In the genomic region with DNA sequence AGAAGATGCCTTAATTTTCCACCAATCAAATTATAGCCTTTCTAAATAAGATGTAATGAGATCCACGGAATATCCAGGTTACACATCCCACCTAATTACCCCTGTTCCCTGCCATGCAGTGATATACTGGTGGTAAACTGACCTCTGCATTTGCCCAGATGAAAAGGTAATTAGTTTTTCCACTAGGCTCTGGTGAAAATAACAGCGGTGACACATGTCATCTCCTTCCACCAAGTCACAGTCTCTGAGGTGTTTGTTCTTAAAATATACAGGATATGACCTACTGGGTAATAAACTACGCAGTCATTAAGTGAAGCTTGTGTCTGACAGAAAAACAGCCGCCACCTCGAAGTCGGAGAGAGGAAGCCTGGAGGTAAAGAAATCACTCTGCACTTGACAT, we compare ENCODE assay signal across 21 mouse cellular contexts.
DNase-seq lines count a peak whose midpoint lies in the region; ATAC-seq and TF ChIP-seq lines count a peak whose summit lies in the region.
"Had no signal": no experiment of that assay in that cellular context is flagged by ENCODE, and none has a peak within 500 bp of the region (broad histone marks: within the 10 kb centered on the region; RNA-seq: fewer than 3 reads in every experiment).

No protein-coding gene starts in this region.

- 57% methylated on average over 6 of the region's 6 CpGs for WGBS in hindbrain, embryonic 12.5 days
- WGBS in hindbrain, embryonic 16.5 days = 53% methylated on average over 6 of the region's 6 CpGs
- WGBS in kidney, postnatal 0 days = 20% methylated on average over 6 of the region's 6 CpGs
- 11% methylated on average over 6 of the region's 6 CpGs for WGBS in limb, embryonic 10.5 days
- WGBS in midbrain, embryonic 15.5 days = 72% methylated on average over 6 of the region's 6 CpGs

- H3K4me3 ChIP-seq in hindbrain, embryonic 12.5 days = no peak overlapping the region
- H3K4me3 ChIP-seq in hindbrain, embryonic 16.5 days (ENCODE audit: low read length) = no peak overlapping the region
- no peak overlapping the region for H3K4me3 ChIP-seq in kidney, postnatal 0 days (replicated peaks; ENCODE audit: low read depth, low read length)
- H3K4me3 ChIP-seq in limb, embryonic 10.5 days = no peak overlapping the region
- no peak overlapping the region for H3K4me3 ChIP-seq in midbrain, embryonic 15.5 days
- H3K4me3 ChIP-seq: embryonic facial prominence, embryonic 15.5 days; erythroblast, embryonic 14.5 days; forebrain, embryonic 15.5 days had no signal

- no peaks in the 10 kb centered on the region for H3K4me1 ChIP-seq in hindbrain, embryonic 12.5 days
- no peaks in the 10 kb centered on the region for H3K4me1 ChIP-seq in hindbrain, embryonic 16.5 days (ENCODE audit: control insufficient read depth, insufficient read depth, low read depth, low read length)
- H3K4me1 ChIP-seq in kidney, postnatal 0 days (replicated peaks; ENCODE audit: insufficient read depth, low read length) = no peaks in the 10 kb centered on the region
- peaks cover 15% of the 10 kb centered on the region for H3K4me1 ChIP-seq in limb, embryonic 10.5 days
- H3K4me1 ChIP-seq in midbrain, embryonic 15.5 days = no peaks in the 10 kb centered on the region
- H3K4me1 ChIP-seq: embryonic facial prominence, embryonic 15.5 days; forebrain, embryonic 15.5 days had no signal

- no peak overlapping the region for H3K27ac ChIP-seq in hindbrain, embryonic 12.5 days
- no peak overlapping the region for H3K27ac ChIP-seq in hindbrain, embryonic 16.5 days (ENCODE audit: low read depth, low read length)
- no peak overlapping the region for H3K27ac ChIP-seq in kidney, postnatal 0 days
- H3K27ac ChIP-seq in limb, embryonic 10.5 days = no peak overlapping the region
- H3K27ac ChIP-seq in midbrain, embryonic 15.5 days = no peak overlapping the region
- H3K27ac ChIP-seq: embryonic facial prominence, embryonic 15.5 days; forebrain, embryonic 15.5 days; hindbrain, embryonic 14.5 days had no signal

- peak; percentile 56; the same call in 1 of the 2 replicates for ATAC-seq in hindbrain, embryonic 12.5 days (ENCODE audit: low FRiP score)
- ATAC-seq in hindbrain, embryonic 16.5 days = no peak
- no peak for ATAC-seq in kidney, postnatal 0 days (replicated peaks; ENCODE audit: low FRiP score, low read depth)
- ATAC-seq in midbrain, embryonic 15.5 days (replicated peaks) = no peak
- ATAC-seq: forebrain, embryonic 15.5 days had no signal

- no peak overlapping the region for H3K9ac ChIP-seq in hindbrain, embryonic 12.5 days
- no peak overlapping the region for H3K9ac ChIP-seq in hindbrain, embryonic 16.5 days (ENCODE audit: low read depth, low read length)
- no peak overlapping the region for H3K9ac ChIP-seq in kidney, postnatal 0 days (ENCODE audit: low read depth, low read length)
- no peak overlapping the region for H3K9ac ChIP-seq in midbrain, embryonic 15.5 days
- H3K9ac ChIP-seq: embryonic facial prominence, embryonic 15.5 days; forebrain, embryonic 15.5 days; hindbrain, embryonic 14.5 days had no signal

- H3K9me3 ChIP-seq in hindbrain, embryonic 12.5 days (replicated peaks) = no peaks in the 10 kb centered on the region
- H3K9me3 ChIP-seq in hindbrain, embryonic 16.5 days (ENCODE audit: control insufficient read depth, low read length) = no peaks in the 10 kb centered on the region
- no peaks in the 10 kb centered on the region for H3K9me3 ChIP-seq in kidney, postnatal 0 days (replicated peaks; ENCODE audit: low read length)
- H3K9me3 ChIP-seq in limb, embryonic 10.5 days (replicated peaks) = no peaks in the 10 kb centered on the region
- no peaks in the 10 kb centered on the region for H3K9me3 ChIP-seq in midbrain, embryonic 15.5 days
- H3K9me3 ChIP-seq: embryonic facial prominence, embryonic 15.5 days; forebrain, embryonic 15.5 days; G1E had no signal

- no peaks in the 10 kb centered on the region for H3K36me3 ChIP-seq in hindbrain, embryonic 12.5 days
- H3K36me3 ChIP-seq in hindbrain, embryonic 16.5 days (ENCODE audit: control insufficient read depth, insufficient read depth, low read length) = no peaks in the 10 kb centered on the region
- no peaks in the 10 kb centered on the region for H3K36me3 ChIP-seq in kidney, postnatal 0 days (ENCODE audit: insufficient read depth, low read length)
- no peaks in the 10 kb centered on the region for H3K36me3 ChIP-seq in limb, embryonic 10.5 days
- H3K36me3 ChIP-seq in midbrain, embryonic 15.5 days (replicated peaks) = no peaks in the 10 kb centered on the region
- H3K36me3 ChIP-seq: embryonic facial prominence, embryonic 15.5 days; forebrain, embryonic 15.5 days; G1E had no signal

- TF ChIP-seq CTCF in kidney, postnatal 0 days (IDR thresholded peaks at IDR 0.05; ENCODE audit: low read depth) = no peak

- peak; percentile 58 for DNase-seq in kidney, postnatal 0 days (ENCODE audit: low spot score)
- no peak for DNase-seq in kidney, postnatal 14 days
- peak; percentile 52 for DNase-seq in forelimb bud, embryonic 11.5 days (ENCODE audit: low read depth, low spot score)
- DNase-seq in limb, embryonic 10.5 days (ENCODE audit: low spot score) = peak; percentile 33
- DNase-seq in heart, adult 8-10 months (ENCODE audit: low spot score) = no peak
- DNase-seq: adrenal gland, postnatal 10 days; cerebellum, adult 11 months; cerebellum, adult 8-10 months; cerebellum, postnatal 14 days; embryo, embryonic 11 days; gastrocnemius, postnatal 14 days; heart, postnatal 10 days; heart, postnatal 4 days had no signal

- H3K4me2 ChIP-seq in hindbrain, embryonic 12.5 days (replicated peaks) = no peak overlapping the region
- H3K4me2 ChIP-seq in hindbrain, embryonic 16.5 days (ENCODE audit: low read length) = no peak overlapping the region
- no peak overlapping the region; the same call in 1 of the 2 replicates for H3K4me2 ChIP-seq in kidney, postnatal 0 days (ENCODE audit: low read length)
- no peak overlapping the region for H3K4me2 ChIP-seq in midbrain, embryonic 15.5 days
- H3K4me2 ChIP-seq: embryonic facial prominence, embryonic 15.5 days; forebrain, embryonic 15.5 days; hindbrain, embryonic 14.5 days had no signal

- H3K27me3 ChIP-seq in hindbrain, embryonic 12.5 days = no peaks in the 10 kb centered on the region
- H3K27me3 ChIP-seq in hindbrain, embryonic 16.5 days (replicated peaks; ENCODE audit: control insufficient read depth, insufficient read depth, low read length) = no peaks in the 10 kb centered on the region
- no peaks in the 10 kb centered on the region for H3K27me3 ChIP-seq in kidney, postnatal 0 days (ENCODE audit: insufficient read depth, low read length)
- no peaks in the 10 kb centered on the region for H3K27me3 ChIP-seq in limb, embryonic 10.5 days (ENCODE audit: low read depth, poor library complexity, severe bottlenecking)
- no peaks in the 10 kb centered on the region for H3K27me3 ChIP-seq in midbrain, embryonic 15.5 days (replicated peaks)
- H3K27me3 ChIP-seq: embryonic facial prominence, embryonic 15.5 days; forebrain, embryonic 15.5 days had no signal

Comparison
In these comparisons a context has a peak if more than half of its experiments do, and no peak if none do; other contexts are left out.
1. DNase-seq: peak in kidney, postnatal 0 days (single experiment), forelimb bud, embryonic 11.5 days (single experiment) and limb, embryonic 10.5 days (single experiment); none in kidney, postnatal 14 days (single experiment) and heart, adult 8-10 months (single experiment).